Mouse (Mus musculus): ENCODE results near the gene Itpripl2. TPM values are rescaled to one million over a fixed set of nuclear protein-coding genes. Genes with fewer than 3 reads are reported as not detected.
A peak's percentile ranks its signal among the peaks of the same experiment; 100 is the strongest.

Itpripl2 gene
- polyA plus RNA-seq, 1 experiment from 2014 or later, result 0.96 TPM

DNA sequence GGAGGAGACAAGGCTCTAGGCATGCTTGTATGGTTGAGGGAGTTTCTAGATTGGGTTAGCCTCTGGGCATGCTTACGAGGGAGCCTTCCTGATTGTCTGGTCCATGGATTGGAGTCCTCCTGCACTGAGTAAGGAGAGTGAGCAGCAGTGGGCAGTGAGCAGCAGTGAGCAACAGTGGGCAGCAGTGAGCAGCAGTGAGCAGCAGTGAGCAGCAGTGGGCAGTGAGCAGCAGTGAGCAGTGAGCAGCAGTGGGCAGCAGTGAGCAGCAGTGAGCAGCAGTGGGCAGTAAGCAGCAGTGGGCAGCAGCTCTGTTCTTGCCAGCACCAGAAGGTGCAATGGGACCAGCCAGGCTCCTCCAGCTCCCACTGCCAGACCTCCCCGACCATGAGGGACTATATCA is 26.0 kb upstream of the Itpripl2 start:
- WGBS (ENCODE audit: insufficient replicate concordance), result 55% methylated on average over 2 of the region's 2 CpGs
- Histone ChIP-seq H3K27ac (ENCODE audit: low read length) (no peak overlapping the region), H3K9ac (ENCODE audit: low read depth, low read length) (no peak overlapping the region), H3K4me2 (ENCODE audit: low read depth, low read length) (no peak overlapping the region), H3K27me3 (ENCODE audit: control insufficient read depth, insufficient read depth, low read depth, low read length) (no peaks in the 10 kb centered on the region), H3K4me3 (ENCODE audit: low read depth, low read length) (no peak overlapping the region), H3K4me1 (ENCODE audit: control insufficient read depth, low read depth, low read length) (no peaks in the 10 kb centered on the region), H3K9me3 (replicated peaks; ENCODE audit: control insufficient read depth, low read length) (no peaks in the 10 kb centered on the region), H3K36me3 (ENCODE audit: control insufficient read depth, insufficient read depth) (no peaks in the 10 kb centered on the region)
- ATAC-seq (ENCODE audit: low read depth), result peak; percentile 42

DNA sequence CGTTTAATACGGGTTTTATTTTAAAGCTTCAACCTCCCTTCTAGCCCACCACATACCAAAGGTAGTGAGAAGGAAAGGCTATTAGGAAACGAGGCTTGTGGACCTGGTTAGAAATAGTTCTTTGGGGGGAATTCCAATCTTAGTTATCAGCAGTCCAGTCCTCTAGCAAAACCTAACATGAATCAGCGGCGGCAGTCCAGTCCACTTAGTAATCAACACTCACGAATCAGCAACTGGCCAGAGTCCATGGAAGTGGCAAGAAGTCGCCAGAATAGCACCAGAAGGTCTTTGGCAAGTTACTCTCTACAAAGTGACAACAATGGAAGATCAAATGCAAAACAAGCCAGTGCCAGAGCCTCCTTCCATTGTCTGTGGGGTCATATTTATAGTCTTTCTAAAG is 16.8 kb upstream of the Itpripl2 start:
- WGBS (ENCODE audit: insufficient replicate concordance), result 60% methylated on average over 7 of the region's 7 CpGs

DNA sequence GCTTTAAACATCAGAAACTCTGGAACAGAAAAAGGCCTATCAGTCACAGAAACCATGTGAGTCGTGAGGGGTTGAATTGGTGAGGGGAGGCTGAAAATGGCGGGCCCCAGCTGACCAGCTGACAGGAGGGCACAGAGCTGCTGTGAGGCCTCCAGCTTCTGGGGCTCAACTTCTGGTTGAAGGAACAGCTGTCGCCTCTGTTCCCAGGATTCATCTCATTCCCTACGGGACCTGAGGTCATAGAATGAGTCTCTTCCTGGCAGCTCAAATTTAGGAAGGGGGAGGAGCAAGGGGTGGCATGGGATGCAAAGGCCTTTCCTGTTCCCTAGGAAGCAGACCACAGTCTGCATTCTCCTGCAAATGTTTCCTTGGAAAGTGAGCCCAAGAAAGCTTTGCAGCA is 12.1 kb upstream of the Itpripl2 start:
- Histone ChIP-seq H3K36me3 (ENCODE audit: control insufficient read depth, insufficient read depth) (no peaks in the 10 kb centered on the region), H3K4me2 (ENCODE audit: low read depth, low read length) (no peak overlapping the region), H3K4me1 (ENCODE audit: control insufficient read depth, low read depth, low read length) (no peaks in the 10 kb centered on the region), H3K9me3 (replicated peaks; ENCODE audit: control insufficient read depth, low read length) (no peaks in the 10 kb centered on the region), H3K27me3 (ENCODE audit: control insufficient read depth, insufficient read depth, low read depth, low read length) (no peaks in the 10 kb centered on the region), H3K4me3 (ENCODE audit: low read depth, low read length) (no peak overlapping the region), H3K9ac (ENCODE audit: low read depth, low read length) (no peak overlapping the region), H3K27ac (ENCODE audit: low read length) (no peak overlapping the region)
- ATAC-seq (ENCODE audit: low read depth), result no peak
- 59% methylated on average over 4 of the region's 4 CpGs for WGBS (ENCODE audit: insufficient replicate concordance)

More for the DNA sequence above, 16.8 kb upstream of the Itpripl2 start:
- no peaks in the 10 kb centered on the region for H3K36me3 ChIP-seq (ENCODE audit: control insufficient read depth, insufficient read depth)
- H3K27me3 ChIP-seq (ENCODE audit: control insufficient read depth, insufficient read depth, low read depth, low read length), result no peaks in the 10 kb centered on the region
- H3K4me2 ChIP-seq (ENCODE audit: low read depth, low read length), result no peak overlapping the region
- no peaks in the 10 kb centered on the region for H3K9me3 ChIP-seq (replicated peaks; ENCODE audit: control insufficient read depth, low read length)
- no peak for ATAC-seq (ENCODE audit: low read depth)
- no peaks in the 10 kb centered on the region for H3K4me1 ChIP-seq (ENCODE audit: control insufficient read depth, low read depth, low read length)
- H3K9ac ChIP-seq (ENCODE audit: low read depth, low read length), result no peak overlapping the region
- no peak overlapping the region for H3K4me3 ChIP-seq (ENCODE audit: low read depth, low read length)
- H3K27ac ChIP-seq (ENCODE audit: low read length), result no peak overlapping the region

DNA sequence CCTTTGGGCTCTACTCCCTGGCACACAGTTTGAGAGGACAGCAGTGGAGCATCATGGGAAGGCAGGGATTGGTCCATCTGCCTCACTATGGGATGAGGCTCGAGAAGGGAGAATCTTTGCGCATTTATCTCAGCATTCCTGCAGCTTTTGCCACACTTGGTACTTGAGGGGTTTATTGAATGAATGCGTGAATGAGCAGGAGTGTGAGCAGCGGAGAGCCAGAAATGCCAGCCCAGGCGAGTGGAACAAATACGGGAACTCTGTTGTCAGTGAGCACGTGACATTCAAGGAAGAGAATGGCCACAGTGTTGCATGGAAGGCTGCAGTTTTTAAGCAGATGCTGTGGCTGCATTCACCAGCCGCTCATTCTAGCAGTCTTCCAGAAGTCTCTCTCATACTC is 10.6 kb upstream of the Itpripl2 start:
- ATAC-seq (ENCODE audit: low read depth), result no peak
- WGBS (ENCODE audit: insufficient replicate concordance), result 75% methylated on average over 8 of the region's 8 CpGs
- no peak overlapping the region for H3K4me3 ChIP-seq (ENCODE audit: low read depth, low read length)

GRCm38 (mm10) chr7:118499784-118500435 is 8.1 kb upstream of the Itpripl2 start:
- Histone ChIP-seq H3K4me2 (ENCODE audit: low read depth, low read length) (no peak overlapping the region), H3K9me3 (replicated peaks; ENCODE audit: control insufficient read depth, low read length) (no peaks in the 10 kb centered on the region), H3K9ac (ENCODE audit: low read depth, low read length) (no peak overlapping the region), H3K27me3 (ENCODE audit: control insufficient read depth, insufficient read depth, low read depth, low read length) (no peaks in the 10 kb centered on the region), H3K36me3 (ENCODE audit: control insufficient read depth, insufficient read depth) (no peaks in the 10 kb centered on the region), H3K27ac (ENCODE audit: low read length) (no peak overlapping the region), H3K4me3 (ENCODE audit: low read depth, low read length) (no peak overlapping the region), H3K4me1 (ENCODE audit: control insufficient read depth, low read depth, low read length) (no peaks in the 10 kb centered on the region)
- 40% methylated on average over 7 of the region's 7 CpGs for WGBS (ENCODE audit: insufficient replicate concordance)
- ATAC-seq (ENCODE audit: low read depth), result no peak

More for the DNA sequence above, 10.6 kb upstream of the Itpripl2 start:
- Histone ChIP-seq H3K4me2 (ENCODE audit: low read depth, low read length) (no peak overlapping the region), H3K36me3 (ENCODE audit: control insufficient read depth, insufficient read depth) (no peaks in the 10 kb centered on the region), H3K9ac (ENCODE audit: low read depth, low read length) (no peak overlapping the region), H3K27ac (ENCODE audit: low read length) (no peak overlapping the region), H3K4me1 (ENCODE audit: control insufficient read depth, low read depth, low read length) (no peaks in the 10 kb centered on the region), H3K9me3 (replicated peaks; ENCODE audit: control insufficient read depth, low read length) (no peaks in the 10 kb centered on the region), H3K27me3 (ENCODE audit: control insufficient read depth, insufficient read depth, low read depth, low read length) (no peaks in the 10 kb centered on the region)

- H3K9me3 ChIP-seq (replicated peaks; ENCODE audit: control insufficient read depth, low read length), result no peaks in the 10 kb centered on the region
- 52% methylated on average over 12 of the region's 12 CpGs for WGBS (ENCODE audit: insufficient replicate concordance)
- no peaks in the 10 kb centered on the region for H3K27me3 ChIP-seq (ENCODE audit: control insufficient read depth, insufficient read depth, low read depth, low read length)
- no peak overlapping the region for H3K4me2 ChIP-seq (ENCODE audit: low read depth, low read length)
- no peak overlapping the region for H3K9ac ChIP-seq (ENCODE audit: low read depth, low read length)
- H3K36me3 ChIP-seq (ENCODE audit: control insufficient read depth, insufficient read depth), result no peaks in the 10 kb centered on the region
- no peak overlapping the region for H3K4me3 ChIP-seq (ENCODE audit: low read depth, low read length)
- H3K27ac ChIP-seq (ENCODE audit: low read length), result no peak overlapping the region
- ATAC-seq (ENCODE audit: low read depth), result no peak
- no peaks in the 10 kb centered on the region for H3K4me1 ChIP-seq (ENCODE audit: control insufficient read depth, low read depth, low read length)
Observed at GRCm38 (mm10) chr7:118498984-118499783, 7.4 kb upstream of the Itpripl2 start.

GRCm38 (mm10) chr7:118494892-118495579 is 3.3 kb upstream of the Itpripl2 start:
- H3K36me3 ChIP-seq (ENCODE audit: control insufficient read depth, insufficient read depth), result no peaks in the 10 kb centered on the region
- H3K4me2 ChIP-seq (ENCODE audit: low read depth, low read length), result no peak overlapping the region
- H3K4me3 ChIP-seq (ENCODE audit: low read depth, low read length), result no peak overlapping the region
- no peak for ATAC-seq (ENCODE audit: low read depth)
- WGBS (ENCODE audit: insufficient replicate concordance), result 57% methylated on average over 4 of the region's 4 CpGs
- no peak overlapping the region for H3K9ac ChIP-seq (ENCODE audit: low read depth, low read length)
- H3K9me3 ChIP-seq (replicated peaks; ENCODE audit: control insufficient read depth, low read length), result no peaks in the 10 kb centered on the region
- H3K27me3 ChIP-seq (ENCODE audit: control insufficient read depth, insufficient read depth, low read depth, low read length), result peaks cover 14% of the 10 kb centered on the region
- H3K4me1 ChIP-seq (ENCODE audit: control insufficient read depth, low read depth, low read length), result no peaks in the 10 kb centered on the region
- H3K27ac ChIP-seq (ENCODE audit: low read length), result no peak overlapping the region

- 68% methylated on average over 9 of the region's 9 CpGs for WGBS (ENCODE audit: insufficient replicate concordance)
- Histone ChIP-seq H3K36me3 (ENCODE audit: control insufficient read depth, insufficient read depth) (no peaks in the 10 kb centered on the region), H3K4me3 (ENCODE audit: low read depth, low read length) (no peak overlapping the region), H3K4me1 (ENCODE audit: control insufficient read depth, low read depth, low read length) (peaks cover 4% of the 10 kb centered on the region; the same call in 1 of the 2 replicates), H3K4me2 (ENCODE audit: low read depth, low read length) (no peak overlapping the region), H3K9ac (ENCODE audit: low read depth, low read length) (no peak overlapping the region), H3K27ac (ENCODE audit: low read length) (no peak overlapping the region), H3K9me3 (replicated peaks; ENCODE audit: control insufficient read depth, low read length) (no peaks in the 10 kb centered on the region), H3K27me3 (ENCODE audit: control insufficient read depth, insufficient read depth, low read depth, low read length) (peaks cover 14% of the 10 kb centered on the region)
- no peak for ATAC-seq (ENCODE audit: low read depth)
Observed at GRCm38 (mm10) chr7:118493892-118494291, 2.1 kb upstream of the Itpripl2 start.
